Mouse (Mus musculus) lung, embryonic 16.5 days (tissue): Measurements from ENCODE around the gene Mtmr2. TPM values are rescaled to one million over a fixed set of nuclear protein-coding genes. Genes with fewer than 3 reads are reported as not detected.

Experiments
- ATAC-seq: fragments of 200-750 bp; cut with Nextera tagmentation; 2 replicates; pipeline ENCODE4 v1.8.0; 2017; ENCODE audit warnings: low read depth, mild to moderate bottlenecking, moderate library complexity
- H3K27ac ChIP-seq: fragments of 300-500 bp; sonication (generic); 2 replicates; pipeline ENCODE4 v1.5.1; 2014; ENCODE audit warnings: mild to moderate bottlenecking, control low read depth, low read length
- H3K27me3 ChIP-seq: fragments of 300-500 bp; sonication (generic); 2 replicates; pipeline ENCODE4 v1.6.1; 2014; ENCODE audit warnings: low read depth, low read length, mixed read lengths; ENCODE audit not compliant: control insufficient read depth, insufficient read depth
- H3K36me3 ChIP-seq: fragments of 300-500 bp; sonication (generic); 2 replicates; pipeline ENCODE4 v1.6.1; 2014; ENCODE audit warnings: low read length; ENCODE audit not compliant: control insufficient read depth, insufficient read depth
- H3K4me1 ChIP-seq: fragments of 300-500 bp; sonication (generic); replicated peaks from 2 replicates; pipeline ENCODE4 v1.6.1; 2014; ENCODE audit warnings: low read length, mixed read lengths; ENCODE audit not compliant: control insufficient read depth, insufficient read depth
- H3K4me2 ChIP-seq: fragments of 300-500 bp; sonication (generic); 2 replicates; pipeline ENCODE4 v1.6.1; 2014; ENCODE audit warnings: low read depth, low read length, control low read depth
- H3K4me3 ChIP-seq: fragments of 300-500 bp; sonication (generic); 2 replicates; pipeline ENCODE4 v1.5.1; 2014; ENCODE audit warnings: mild to moderate bottlenecking, low read length, control low read depth
- H3K9ac ChIP-seq: fragments of 300-500 bp; sonication (generic); 2 replicates; pipeline ENCODE4 v1.6.1; 2014; ENCODE audit warnings: low read length, control low read depth
- H3K9me3 ChIP-seq: fragments of 300-500 bp; sonication (generic); 2 replicates; pipeline ENCODE4 v1.6.1; 2016; ENCODE audit warnings: low read length; ENCODE audit not compliant: control insufficient read depth
- WGBS: fragments of 180-500 bp; shearing (Covaris S2); extraction: QIAGEN DNeasy Blood & Tissue Kit; methylation state at CpG from one replicate; pipeline ENCODE4 v1.1.7; 2014; 5-methylcytosine and 5-hydroxymethylcytosine counted together
- polyA plus RNA-seq: library from polyadenylated mRNA; unstranded; fragments of >200 nt; fragmentation: Nextera tagmentation; extraction: Ambion mirVana; gene quantifications from 2 replicates; pipeline ENCODE4 v1.2.1, GENCODE M21; 2015

Gene Mtmr2
- polyA plus RNA-seq, 1 experiment from 2014 or later, result 88.3 TPM

GRCm38 (mm10) chr9:13716316-13717099, 31.7 kb upstream of the Mtmr2 start:
- Histone ChIP-seq H3K4me2 (peak overlapping the region; percentile 29; the same call in 1 of the 2 replicates), H3K36me3 (no peaks in the 10 kb centered on the region), H3K9me3 (no peaks in the 10 kb centered on the region), H3K9ac (no peak overlapping the region), H3K27me3 (no peaks in the 10 kb centered on the region), H3K4me1 (no peaks in the 10 kb centered on the region), H3K27ac (no peak overlapping the region), H3K4me3 (no peak overlapping the region)
- ATAC-seq, result peak; percentile 69
- 17% methylated on average over 8 of the region's 8 CpGs for WGBS

GRCm38 (mm10) chr9:13748798-13749674, 826 bp downstream of the Mtmr2 start:
- H3K27ac ChIP-seq, result peak overlapping the region; percentile 94
- peaks cover 8% of the 10 kb centered on the region for H3K4me1 ChIP-seq
- no peaks in the 10 kb centered on the region for H3K36me3 ChIP-seq
- peak overlapping the region; percentile 99 for H3K9ac ChIP-seq
- H3K9me3 ChIP-seq, result no peaks in the 10 kb centered on the region
- no peaks in the 10 kb centered on the region for H3K27me3 ChIP-seq
- ATAC-seq, result peak; percentile 99
- under 1% methylated on average over 52 of the region's 60 CpGs for WGBS
- H3K4me2 ChIP-seq, result peak overlapping the region; percentile 71
- peak overlapping the region; percentile 87 for H3K4me3 ChIP-seq

GRCm38 (mm10) chr9:13749675-13749998, 1.4 kb downstream of the Mtmr2 start:
- peak overlapping the region; percentile 87 for H3K4me3 ChIP-seq
- WGBS, result 2% methylated on average over 7 of the region's 7 CpGs
- 0 out of 2 replicates have a peak, but pooled peaks have one; percentile 3 for ATAC-seq

GRCm38 (mm10) chr9:13752543-13752942, 4.3 kb downstream of the Mtmr2 start:
- H3K36me3 ChIP-seq, result no peaks in the 10 kb centered on the region
- H3K4me2 ChIP-seq, result no peak overlapping the region
- no peaks in the 10 kb centered on the region for H3K9me3 ChIP-seq
- H3K4me3 ChIP-seq, result no peak overlapping the region
- no peak overlapping the region for H3K9ac ChIP-seq
- no peak for ATAC-seq
- H3K4me1 ChIP-seq, result peaks cover 8% of the 10 kb centered on the region
- 52% methylated on average over 4 of the region's 4 CpGs for WGBS
- H3K27me3 ChIP-seq, result no peaks in the 10 kb centered on the region
- H3K27ac ChIP-seq, result peak overlapping the region; percentile 82

More at GRCm38 (mm10) chr9:13749675-13749998, 1.4 kb downstream of the Mtmr2 start:
- Histone ChIP-seq H3K9ac (peak overlapping the region; percentile 99), H3K27me3 (no peaks in the 10 kb centered on the region), H3K4me2 (peak overlapping the region; percentile 62), H3K4me1 (peaks cover 8% of the 10 kb centered on the region), H3K27ac (peak overlapping the region; percentile 94), H3K36me3 (no peaks in the 10 kb centered on the region), H3K9me3 (no peaks in the 10 kb centered on the region)

GRCm38 (mm10) chr9:13760430-13760829, 12.2 kb downstream of the Mtmr2 start:
- Histone ChIP-seq H3K4me2 (no peak overlapping the region), H3K4me1 (no peaks in the 10 kb centered on the region), H3K4me3 (no peak overlapping the region), H3K36me3 (peaks cover 3% of the 10 kb centered on the region; the same call in 1 of the 2 replicates), H3K9ac (no peak overlapping the region), H3K27ac (no peak overlapping the region), H3K9me3 (peaks cover 6% of the 10 kb centered on the region; the same call in 1 of the 2 replicates), H3K27me3 (no peaks in the 10 kb centered on the region)
- ATAC-seq, result no peak
- 86% methylated on average over 3 of the region's 3 CpGs for WGBS

GRCm38 (mm10) chr9:13765624-13766023, 17.4 kb downstream of the Mtmr2 start:
- H3K27me3 ChIP-seq, result no peaks in the 10 kb centered on the region
- no peak overlapping the region for H3K9ac ChIP-seq
- no peak overlapping the region for H3K4me3 ChIP-seq
- H3K27ac ChIP-seq, result no peak overlapping the region
- no peaks in the 10 kb centered on the region for H3K9me3 ChIP-seq
- H3K4me1 ChIP-seq, result no peaks in the 10 kb centered on the region
- H3K36me3 ChIP-seq, result no peaks in the 10 kb centered on the region
- ATAC-seq, result no peak
- no peak overlapping the region for H3K4me2 ChIP-seq
- 66% methylated on average over 2 of the region's 2 CpGs for WGBS

GRCm38 (mm10) chr9:13766570-13766969, 18.4 kb downstream of the Mtmr2 start:
- WGBS, result 89% methylated on average over 7 of the region's 7 CpGs
- H3K9ac ChIP-seq, result no peak overlapping the region
- no peak overlapping the region for H3K4me2 ChIP-seq
- H3K27me3 ChIP-seq, result no peaks in the 10 kb centered on the region
- H3K4me3 ChIP-seq, result no peak overlapping the region
- no peak overlapping the region for H3K27ac ChIP-seq
- no peaks in the 10 kb centered on the region for H3K9me3 ChIP-seq
- H3K4me1 ChIP-seq, result no peaks in the 10 kb centered on the region
- no peak for ATAC-seq
- H3K36me3 ChIP-seq, result no peaks in the 10 kb centered on the region

- H3K27me3 ChIP-seq, result no peaks in the 10 kb centered on the region
- H3K4me1 ChIP-seq, result no peaks in the 10 kb centered on the region; the same call in 1 of the 2 replicates
- no peak overlapping the region for H3K4me2 ChIP-seq
- H3K36me3 ChIP-seq, result no peaks in the 10 kb centered on the region; the same call in 1 of the 2 replicates
- WGBS, result 79% methylated on average over 1 of the region's 1 CpGs
- no peak overlapping the region for H3K9ac ChIP-seq
- no peak overlapping the region for H3K27ac ChIP-seq
- no peak overlapping the region for H3K4me3 ChIP-seq
- no peaks in the 10 kb centered on the region for H3K9me3 ChIP-seq
- no peak for ATAC-seq
These were observed 26.5 kb downstream of the Mtmr2 start for GRCm38 (mm10) chr9:13774732-13775131.

GRCm38 (mm10) chr9:13781985-13782384, 33.8 kb downstream of the Mtmr2 start:
- no peak for ATAC-seq
- no peaks in the 10 kb centered on the region for H3K27me3 ChIP-seq
- 94% methylated on average over 1 of the region's 1 CpGs for WGBS
- H3K4me2 ChIP-seq, result no peak overlapping the region
- no peaks in the 10 kb centered on the region; the same call in 1 of the 2 replicates for H3K4me1 ChIP-seq
- H3K36me3 ChIP-seq, result peaks cover 13% of the 10 kb centered on the region
- no peak overlapping the region for H3K27ac ChIP-seq
- H3K9me3 ChIP-seq, result no peaks in the 10 kb centered on the region
- no peak overlapping the region for H3K9ac ChIP-seq
- H3K4me3 ChIP-seq, result no peak overlapping the region
